Mouse (Mus musculus) bone marrow, adult 2 months (tissue): ENCODE data around the gene Tmem169.

Experiments used
- CTCF ChIP-seq: fragments of 200-500 bp; IDR thresholded peaks from 2 replicates; pipeline ENCODE4 v1.5.1; 2011; ENCODE audit warnings: low read length, control low read depth; ENCODE audit not compliant: control insufficient read depth, insufficient read depth
- POLR2A ChIP-seq: fragments of 200-500 bp; IDR thresholded peaks from 2 replicates; pipeline ENCODE4 v1.6.1; 2011; ENCODE audit warnings: low read depth, mild to moderate bottlenecking, control low read depth, low read length, borderline replicate concordance; ENCODE audit not compliant: control insufficient read depth

DNA sequence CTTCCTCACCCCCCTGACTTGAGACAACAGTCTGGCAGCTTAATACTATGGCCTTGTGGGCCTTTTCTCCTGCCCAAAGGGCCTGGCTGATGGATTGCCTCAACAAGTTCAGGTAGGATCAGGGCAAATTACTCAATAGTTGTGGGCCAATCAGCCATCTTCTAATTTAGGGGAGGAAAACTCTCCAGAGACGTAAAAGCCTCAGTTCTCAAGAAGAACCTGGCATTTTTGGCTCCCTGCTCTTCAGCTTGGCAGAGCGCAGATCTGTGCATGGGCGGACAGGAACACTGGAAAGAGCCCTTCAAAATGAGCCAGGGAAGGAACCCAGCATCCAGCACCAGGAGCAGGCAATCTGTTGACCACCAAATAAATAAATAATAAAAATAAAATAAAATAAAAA lies 6.1 kb upstream of the Tmem169 start:
- TF ChIP-seq POLR2A (no peak), CTCF (no peak)
